Mouse (Mus musculus) brown adipose tissue, adult 24 weeks (tissue): Measurements from ENCODE around the gene E130308A19Rik. TPM values are rescaled to one million over a fixed set of nuclear protein-coding genes. Genes with fewer than 3 reads are reported as not detected.

ENCODE experiments used
- H3K27ac ChIP-seq: fragments of 200-500 bp; replicated peaks from 2 replicates; pipeline ENCODE4 v1.5.1; 2012; ENCODE audit warnings: low read depth, mild to moderate bottlenecking, low read length
- H3K4me1 ChIP-seq: fragments of 200-500 bp; 2 replicates; pipeline ENCODE4 v1.6.1; 2012; ENCODE audit warnings: low read length, mixed read lengths; ENCODE audit not compliant: control insufficient read depth, insufficient read depth, insufficient read length
- H3K4me3 ChIP-seq: fragments of 200-500 bp; 2 replicates; pipeline ENCODE4 v1.5.1; 2012; ENCODE audit warnings: low read depth, mild to moderate bottlenecking, low read length, moderate library complexity; ENCODE audit not compliant: insufficient read depth
- polyA plus RNA-seq: library from polyadenylated mRNA; stranded (reverse); fragments of >200 nt; gene quantifications from 2 replicates; pipeline ENCODE4 v1.2.4, GENCODE M21; 2012; ENCODE audit not compliant: missing spikeins, insufficient read depth, insufficient read length

The E130308A19Rik gene
- polyA plus RNA-seq, 1 experiment, result 1.7 TPM

DNA sequence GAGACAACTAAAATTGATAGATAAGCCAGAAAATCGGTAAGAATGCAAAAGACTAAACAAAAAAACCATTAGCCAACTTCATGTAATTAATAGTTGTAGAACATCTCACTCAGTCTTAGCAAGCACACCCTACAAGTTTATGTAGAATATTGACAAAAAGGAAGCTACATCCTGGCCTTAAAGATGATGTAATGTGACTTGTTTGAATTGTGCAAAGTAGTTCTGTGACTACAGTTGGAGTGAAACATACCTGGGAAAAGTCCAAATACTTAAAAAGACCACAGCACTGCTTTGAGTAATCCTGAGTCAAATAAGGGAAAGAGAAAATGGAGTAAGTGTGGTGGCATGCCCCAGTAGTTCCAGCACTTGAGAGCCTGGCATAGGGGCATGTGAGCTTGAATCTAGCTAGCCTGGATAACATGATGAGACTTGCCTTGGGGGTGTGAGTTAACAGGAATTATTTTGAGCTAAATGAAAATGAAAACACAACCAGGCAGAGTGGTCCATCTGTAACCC lies 26.2 kb downstream of the E130308A19Rik start:
- Histone ChIP-seq H3K27ac (no peak overlapping the region), H3K4me1 (no peaks in the 10 kb centered on the region), H3K4me3 (no peak overlapping the region)

- no peak overlapping the region for H3K27ac ChIP-seq
- no peaks in the 10 kb centered on the region for H3K4me1 ChIP-seq
- no peak overlapping the region for H3K4me3 ChIP-seq
Measured at GRCm38 (mm10) chr4:59656061-59656642, 30.1 kb downstream of the E130308A19Rik start.

- H3K4me1 ChIP-seq, result no peaks in the 10 kb centered on the region
- no peak overlapping the region for H3K4me3 ChIP-seq
Measured at GRCm38 (mm10) chr4:59662163-59662562, 36.2 kb downstream of the E130308A19Rik start.

DNA sequence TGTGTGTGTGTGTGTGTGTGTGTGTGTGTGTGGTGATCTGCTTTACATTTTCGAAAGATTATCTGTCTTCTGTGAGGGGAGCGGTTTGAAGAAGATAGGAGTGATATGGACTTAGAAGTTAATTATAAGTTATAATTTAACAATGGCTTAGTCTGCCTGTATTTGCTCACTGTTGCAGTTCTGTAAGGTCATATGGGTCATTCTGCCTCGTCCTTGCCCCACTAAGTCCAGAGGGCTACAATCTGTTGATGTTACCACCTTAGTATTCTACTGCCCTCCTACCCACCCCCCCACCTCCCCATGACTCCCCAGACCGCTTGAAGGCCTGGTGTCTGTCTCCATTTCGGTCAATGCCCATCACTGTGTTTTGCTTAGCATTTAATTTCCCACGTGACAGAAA lies 37.4 kb downstream of the E130308A19Rik start:
- Histone ChIP-seq H3K4me3 (no peak overlapping the region), H3K4me1 (no peaks in the 10 kb centered on the region), H3K27ac (no peak overlapping the region)

More at GRCm38 (mm10) chr4:59662163-59662562, 36.2 kb downstream of the E130308A19Rik start:
- H3K27ac ChIP-seq, result no peak overlapping the region

- no peak overlapping the region for H3K4me3 ChIP-seq
- no peak overlapping the region for H3K27ac ChIP-seq
- H3K4me1 ChIP-seq, result no peaks in the 10 kb centered on the region
Measured at GRCm38 (mm10) chr4:59666550-59667317, 40.7 kb downstream of the E130308A19Rik start.

DNA sequence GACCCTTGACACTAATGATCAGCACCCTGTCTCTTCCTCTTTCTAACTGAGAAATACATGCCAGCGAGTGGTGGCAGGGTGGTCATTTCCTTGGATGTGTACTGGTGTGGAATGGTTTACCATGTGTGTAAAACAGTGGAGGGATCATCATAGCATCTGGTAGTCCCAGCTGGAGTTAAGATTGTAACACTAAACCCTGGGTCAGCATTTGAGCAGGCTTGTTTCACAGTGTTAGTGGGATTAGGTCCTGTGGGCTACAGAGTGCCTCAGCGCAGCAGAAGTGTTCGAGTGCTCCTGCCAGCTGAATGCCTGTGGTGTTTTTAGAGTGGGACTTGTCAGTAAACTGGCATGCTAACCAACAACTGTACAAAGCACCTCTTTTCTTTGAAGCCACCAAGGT lies 42.0 kb downstream of the E130308A19Rik start:
- Histone ChIP-seq H3K4me3 (no peak overlapping the region), H3K27ac (no peak overlapping the region), H3K4me1 (no peaks in the 10 kb centered on the region)

- Histone ChIP-seq H3K27ac (no peak overlapping the region), H3K4me3 (no peak overlapping the region), H3K4me1 (peaks cover 2% of the 10 kb centered on the region; the same call in 1 of the 2 replicates)
Measured at GRCm38 (mm10) chr4:59669131-59669530, 43.1 kb downstream of the E130308A19Rik start.

DNA sequence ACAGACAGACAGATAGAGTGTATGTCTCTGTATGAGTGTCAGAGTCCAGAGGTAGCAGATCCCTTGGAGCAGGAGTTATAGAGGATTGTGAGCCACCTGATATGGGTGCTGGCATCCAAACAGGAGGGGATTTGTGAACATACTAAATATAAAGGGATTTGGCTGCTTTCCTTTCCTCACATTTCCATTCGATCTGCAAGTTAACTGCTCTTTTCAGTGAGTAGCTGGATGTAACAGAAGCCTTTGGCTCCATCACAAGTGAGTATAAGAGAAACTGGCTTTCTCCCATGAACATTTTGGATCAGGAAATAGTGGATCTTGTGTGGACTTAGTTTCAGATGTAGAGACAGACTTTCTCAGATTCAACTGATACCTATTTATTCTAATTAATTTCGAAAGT lies 44.0 kb downstream of the E130308A19Rik start:
- Histone ChIP-seq H3K27ac (no peak overlapping the region), H3K4me3 (no peak overlapping the region), H3K4me1 (peaks cover 2% of the 10 kb centered on the region; the same call in 1 of the 2 replicates)

GRCm38 (mm10) chr4:59673423-59674117 lies 47.6 kb downstream of the E130308A19Rik start:
- no peak overlapping the region for H3K4me3 ChIP-seq
- H3K27ac ChIP-seq, result no peak overlapping the region
- peaks cover 2% of the 10 kb centered on the region; the same call in 1 of the 2 replicates for H3K4me1 ChIP-seq

- Histone ChIP-seq H3K4me3 (no peak overlapping the region), H3K4me1 (peaks cover 2% of the 10 kb centered on the region; the same call in 1 of the 2 replicates), H3K27ac (no peak overlapping the region)
Measured at GRCm38 (mm10) chr4:59674929-59675679, 49.1 kb downstream of the E130308A19Rik start.

DNA sequence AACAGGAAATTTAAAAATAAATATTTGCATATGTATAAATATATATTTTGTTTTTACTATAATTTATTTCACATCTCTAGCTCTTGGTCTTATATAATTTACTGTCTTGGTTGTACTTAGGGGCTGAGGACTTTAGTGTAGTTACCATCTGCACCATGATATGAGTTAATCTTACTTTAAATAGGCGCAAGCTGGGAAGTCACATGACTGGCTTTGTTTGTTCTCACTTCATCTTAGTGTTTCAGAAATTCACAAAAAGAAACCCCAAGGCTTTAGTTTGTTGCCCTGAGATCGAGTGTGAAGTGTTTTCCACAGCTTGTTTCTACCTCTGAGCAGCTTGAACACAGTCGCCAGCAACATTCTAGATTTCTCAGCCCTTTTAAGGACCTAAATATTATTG lies 49.7 kb downstream of the E130308A19Rik start:
- no peak overlapping the region for H3K4me3 ChIP-seq
- H3K27ac ChIP-seq, result no peak overlapping the region
- H3K4me1 ChIP-seq, result peaks cover 2% of the 10 kb centered on the region; the same call in 1 of the 2 replicates

- Histone ChIP-seq H3K4me1 (no peaks in the 10 kb centered on the region), H3K4me3 (no peak overlapping the region), H3K27ac (no peak overlapping the region)
Measured at GRCm38 (mm10) chr4:59681383-59681782, 55.4 kb downstream of the E130308A19Rik start.

GRCm38 (mm10) chr4:59682491-59682890 lies 56.5 kb downstream of the E130308A19Rik start:
- Histone ChIP-seq H3K4me3 (no peak overlapping the region), H3K27ac (no peak overlapping the region), H3K4me1 (no peaks in the 10 kb centered on the region)

DNA sequence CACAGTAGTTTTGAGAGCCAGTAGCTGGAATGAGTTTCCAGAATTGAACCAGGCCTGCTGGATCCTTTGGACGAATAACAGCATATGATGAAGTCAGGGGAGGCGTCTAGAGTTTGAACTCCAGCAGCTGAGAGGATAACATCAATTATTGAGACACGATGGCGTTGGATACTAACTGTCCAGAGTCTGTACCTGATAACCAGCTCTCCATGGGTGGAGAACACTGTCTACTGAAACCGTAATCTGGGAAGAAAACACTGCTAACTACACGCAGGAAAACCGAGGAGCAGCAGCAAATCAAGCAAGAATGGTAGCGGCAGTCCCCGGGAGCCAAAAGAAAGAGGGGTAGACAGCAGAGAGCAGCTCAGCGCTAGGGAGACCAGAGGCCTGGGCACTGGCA lies 56.9 kb downstream of the E130308A19Rik start:
- no peaks in the 10 kb centered on the region for H3K4me1 ChIP-seq
- no peak overlapping the region for H3K4me3 ChIP-seq
- no peak overlapping the region for H3K27ac ChIP-seq

GRCm38 (mm10) chr4:59684306-59684705 lies 58.3 kb downstream of the E130308A19Rik start:
- Histone ChIP-seq H3K4me1 (no peaks in the 10 kb centered on the region), H3K4me3 (no peak overlapping the region), H3K27ac (no peak overlapping the region)
